Mouse (Mus musculus) forebrain, postnatal 0 days (tissue): ENCODE results near the gene Tada2b. TPM values are rescaled to one million over a fixed set of nuclear protein-coding genes. Genes with fewer than 3 reads are reported as not detected.

Experiments used
- ATAC-seq: fragments of 200-750 bp; cut with Nextera tagmentation; 2 replicates; pipeline ENCODE4 v1.8.0; 2017; ENCODE audit warnings: mild to moderate bottlenecking, moderate library complexity
- DNase-seq: peaks from one replicate; pipeline ENCODE4 v3.0.0-alpha.2; 2015
- H3K27ac ChIP-seq: fragments of 300-500 bp; sonication (generic); 2 replicates; pipeline ENCODE4 v1.5.1; 2014; ENCODE audit warnings: low read depth, mild to moderate bottlenecking, antibody characterized with exemption, low read length, moderate library complexity, mixed read lengths
- H3K27me3 ChIP-seq: fragments of 300-500 bp; sonication (generic); 2 replicates; pipeline ENCODE4 v1.6.1; 2014; ENCODE audit warnings: mild to moderate bottlenecking, low read length, mixed read lengths; ENCODE audit not compliant: insufficient read depth
- H3K36me3 ChIP-seq: fragments of 300-500 bp; sonication (generic); 2 replicates; pipeline ENCODE4 v1.6.1; 2014; ENCODE audit warnings: mild to moderate bottlenecking, moderate library complexity; ENCODE audit not compliant: insufficient read depth
- H3K4me1 ChIP-seq: fragments of 300-500 bp; sonication (generic); 2 replicates; pipeline ENCODE4 v1.6.1; 2014; ENCODE audit warnings: antibody characterized with exemption; ENCODE audit not compliant: insufficient read depth
- H3K4me2 ChIP-seq: fragments of 300-500 bp; sonication (generic); 2 replicates; pipeline ENCODE4 v1.6.1; 2014; ENCODE audit warnings: low read depth, mild to moderate bottlenecking, moderate library complexity
- H3K4me3 ChIP-seq: fragments of 300-500 bp; sonication (generic); 2 replicates; pipeline ENCODE4 v1.5.1; 2014; ENCODE audit warnings: low read depth, low read length, mixed read lengths
- H3K9ac ChIP-seq: fragments of 300-500 bp; sonication (generic); 2 replicates; pipeline ENCODE4 v1.6.1; 2014; ENCODE audit warnings: mild to moderate bottlenecking
- H3K9me3 ChIP-seq: fragments of 300-500 bp; sonication (generic); 2 replicates; pipeline ENCODE4 v1.6.1; 2016; ENCODE audit warnings: low read length
- CTCF ChIP-seq: sonication (generic); IDR thresholded peaks from 2 replicates; pipeline ENCODE4 v1.5.1; 2016; ENCODE audit warnings: antibody characterized with exemption, control low read depth, low read depth
- WGBS: fragments of 180-500 bp; shearing (Covaris S2); extraction: QIAGEN DNeasy Blood & Tissue Kit; methylation state at CpG from one replicate; pipeline ENCODE4 v1.1.7; 2014; 5-methylcytosine and 5-hydroxymethylcytosine counted together
- polyA plus RNA-seq: library from polyadenylated mRNA; unstranded; fragments of >200 nt; fragmentation: Nextera tagmentation; extraction: Ambion mirVana; gene quantifications from 2 replicates; pipeline ENCODE4 v1.2.1, GENCODE M21; 2015
- total RNA-seq: library from RNA; depleted of rRNA; stranded (reverse); fragments of >200 nt; gene quantifications from 2 replicates; pipeline ENCODE4 v1.2.3, GENCODE M21; 2014

Gene Tada2b
- total and polyA plus RNA-seq, 2 experiments from 2014 or later = 3.0 to 22.0 TPM

- H3K4me2 ChIP-seq = no peak overlapping the region
- TF ChIP-seq CTCF = no peak
- H3K9me3 ChIP-seq = no peaks in the 10 kb centered on the region
- 55% methylated on average over 2 of the region's 2 CpGs for WGBS
- no peak for ATAC-seq
- no peak overlapping the region for H3K4me3 ChIP-seq
- no peak for DNase-seq
- H3K36me3 ChIP-seq = peaks cover 62% of the 10 kb centered on the region
- no peaks in the 10 kb centered on the region for H3K27me3 ChIP-seq
- peaks cover 4% of the 10 kb centered on the region; the same call in 1 of the 2 replicates for H3K4me1 ChIP-seq
- H3K27ac ChIP-seq = no peak overlapping the region
- H3K9ac ChIP-seq = no peak overlapping the region
Observed at GRCm38 (mm10) chr5:36522782-36523181, 38.7 kb upstream of the Tada2b start.

- no peak for TF ChIP-seq CTCF
- H3K27ac ChIP-seq = no peak overlapping the region
- H3K4me3 ChIP-seq = no peak overlapping the region
- WGBS = 68% methylated on average over 3 of the region's 3 CpGs
- H3K27me3 ChIP-seq = no peaks in the 10 kb centered on the region
- H3K36me3 ChIP-seq = peaks cover 88% of the 10 kb centered on the region
- ATAC-seq = no peak
- no peak for DNase-seq
- H3K9ac ChIP-seq = no peak overlapping the region
- H3K4me2 ChIP-seq = no peak overlapping the region
- H3K9me3 ChIP-seq = no peaks in the 10 kb centered on the region
- H3K4me1 ChIP-seq = no peaks in the 10 kb centered on the region
Observed at GRCm38 (mm10) chr5:36519751-36520150, 35.7 kb upstream of the Tada2b start.

DNA sequence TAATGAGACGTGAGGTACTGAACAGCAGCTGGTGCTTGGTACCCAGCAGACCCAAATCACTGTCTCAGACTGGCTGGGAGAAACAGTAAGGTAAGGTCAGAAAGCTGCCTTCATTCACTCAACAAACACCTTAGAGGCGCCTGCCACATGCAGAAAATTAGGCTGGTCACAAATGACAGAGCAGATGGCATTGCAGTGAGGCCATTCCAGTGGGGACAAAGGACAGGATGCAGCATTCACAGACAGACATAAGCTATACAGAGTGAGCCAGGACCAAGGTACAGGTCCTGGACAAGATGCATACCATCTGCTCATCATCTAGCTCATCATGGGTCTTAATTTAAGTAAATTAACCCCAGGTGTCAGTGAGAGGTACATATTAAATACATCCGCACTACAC lies 33.5 kb upstream of the Tada2b start:
- no peak overlapping the region for H3K4me2 ChIP-seq
- 85% methylated on average over 3 of the region's 3 CpGs for WGBS
- ATAC-seq (no peak), DNase-seq (no peak)
- H3K36me3 ChIP-seq = peaks cover 86% of the 10 kb centered on the region
- H3K27me3 ChIP-seq = no peaks in the 10 kb centered on the region
- no peaks in the 10 kb centered on the region for H3K4me1 ChIP-seq
- no peak overlapping the region for H3K27ac ChIP-seq
- H3K9ac ChIP-seq = no peak overlapping the region
- H3K9me3 ChIP-seq = no peaks in the 10 kb centered on the region
- no peak overlapping the region for H3K4me3 ChIP-seq
- TF ChIP-seq CTCF = no peak

GRCm38 (mm10) chr5:36515558-36515957 lies 31.5 kb upstream of the Tada2b start:
- TF ChIP-seq CTCF = no peak
- H3K27ac ChIP-seq = no peak overlapping the region
- ATAC-seq = peak; percentile 34; the same call in 1 of the 2 replicates
- H3K9ac ChIP-seq = no peak overlapping the region
- no peaks in the 10 kb centered on the region for H3K4me1 ChIP-seq
- H3K4me2 ChIP-seq = no peak overlapping the region
- H3K36me3 ChIP-seq = peaks cover 94% of the 10 kb centered on the region
- H3K9me3 ChIP-seq = no peaks in the 10 kb centered on the region
- DNase-seq = peak; percentile 3
- no peak overlapping the region for H3K4me3 ChIP-seq
- H3K27me3 ChIP-seq = no peaks in the 10 kb centered on the region
- WGBS = 75% methylated on average over 5 of the region's 5 CpGs

DNA sequence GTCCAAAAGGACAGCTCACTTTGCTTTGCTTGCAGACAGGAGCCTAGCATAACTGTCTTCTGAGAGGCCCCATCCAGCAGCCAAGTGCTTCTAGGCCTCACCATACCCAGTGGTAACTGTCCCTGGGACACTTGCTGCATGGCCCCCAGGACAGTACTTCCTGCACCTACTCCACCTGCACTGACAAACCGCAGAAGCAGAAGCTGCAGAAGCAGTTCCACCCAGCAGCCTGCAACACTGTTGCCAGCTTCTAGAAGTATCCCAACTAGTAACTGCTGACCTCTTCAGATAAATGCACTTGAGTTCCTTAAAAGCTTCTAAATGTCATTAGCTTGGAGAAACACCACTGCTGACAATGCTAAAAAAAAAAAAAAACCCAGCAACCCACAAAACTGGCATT lies 31.0 kb upstream of the Tada2b start:
- Histone ChIP-seq H3K4me3 (no peak overlapping the region), H3K4me1 (no peaks in the 10 kb centered on the region), H3K9ac (no peak overlapping the region), H3K4me2 (no peak overlapping the region), H3K27me3 (no peaks in the 10 kb centered on the region), H3K36me3 (peaks cover 93% of the 10 kb centered on the region), H3K27ac (no peak overlapping the region), H3K9me3 (no peaks in the 10 kb centered on the region)
- no peak for TF ChIP-seq CTCF
- DNase-seq (no peak), ATAC-seq (no peak)
- WGBS = 92% methylated on average over 1 of the region's 1 CpGs

- Histone ChIP-seq H3K9ac (no peak overlapping the region), H3K4me3 (no peak overlapping the region), H3K4me1 (no peaks in the 10 kb centered on the region), H3K9me3 (no peaks in the 10 kb centered on the region), H3K36me3 (peaks cover 89% of the 10 kb centered on the region), H3K4me2 (no peak overlapping the region), H3K27ac (no peak overlapping the region), H3K27me3 (no peaks in the 10 kb centered on the region)
- ATAC-seq (no peak), DNase-seq (no peak)
- WGBS = 100% methylated on average over 2 of the region's 2 CpGs
- no peak for TF ChIP-seq CTCF
Observed at GRCm38 (mm10) chr5:36510956-36511355, 26.9 kb upstream of the Tada2b start.

- Histone ChIP-seq H3K27ac (no peak overlapping the region), H3K9ac (no peak overlapping the region), H3K4me2 (no peak overlapping the region), H3K4me3 (no peak overlapping the region), H3K9me3 (no peaks in the 10 kb centered on the region), H3K4me1 (no peaks in the 10 kb centered on the region), H3K27me3 (no peaks in the 10 kb centered on the region), H3K36me3 (peaks cover 93% of the 10 kb centered on the region)
- no peak for TF ChIP-seq CTCF
- DNase-seq = no peak
- no peak for ATAC-seq
- WGBS = 94% methylated on average over 10 of the region's 10 CpGs
Observed at GRCm38 (mm10) chr5:36508351-36508750, 24.3 kb upstream of the Tada2b start.

GRCm38 (mm10) chr5:36505643-36506042 lies 21.6 kb upstream of the Tada2b start:
- H3K4me3 ChIP-seq = no peak overlapping the region
- TF ChIP-seq CTCF = no peak
- no peak for DNase-seq
- WGBS = 66% methylated on average over 5 of the region's 5 CpGs
- no peaks in the 10 kb centered on the region for H3K9me3 ChIP-seq
- no peak overlapping the region for H3K27ac ChIP-seq
- no peaks in the 10 kb centered on the region for H3K4me1 ChIP-seq
- no peak overlapping the region for H3K9ac ChIP-seq
- no peak overlapping the region for H3K4me2 ChIP-seq
- no peaks in the 10 kb centered on the region for H3K27me3 ChIP-seq
- peaks cover 94% of the 10 kb centered on the region for H3K36me3 ChIP-seq
- no peak for ATAC-seq
